Mouse (Mus musculus): Measurements from ENCODE around the gene Pth2. TPM values are rescaled to one million over a fixed set of nuclear protein-coding genes. Genes with fewer than 3 reads are reported as not detected.
"Not testable (repeated sequence)": the region's sequence is repeated elsewhere in the genome, so short reads cannot be mapped to it uniquely, and the experiment has no call there.

The Pth2 gene
- polyA plus RNA-seq, 1 experiment from 2014 or later: not detected

DNA sequence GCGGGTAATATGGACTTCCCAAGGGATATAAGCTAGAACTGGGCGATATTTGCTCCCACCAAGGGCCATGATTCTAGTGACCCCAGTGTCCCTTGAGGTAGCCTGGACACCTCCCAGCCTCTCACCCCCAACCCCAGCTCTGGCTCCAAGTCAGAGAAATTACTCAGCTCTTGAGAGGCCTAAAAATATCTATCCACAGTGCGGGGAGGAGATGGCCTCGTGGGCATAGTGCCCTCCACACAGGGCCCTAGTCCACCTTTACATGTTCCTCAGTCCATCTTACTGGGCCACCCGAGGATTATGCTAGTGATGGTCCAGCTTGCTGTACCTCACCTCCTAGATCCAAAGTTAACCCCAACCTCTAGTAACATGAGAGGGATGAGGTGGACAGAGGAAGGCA lies 16.0 kb upstream of the Pth2 start:
- Histone ChIP-seq H3K9me3 (replicated peaks) (no peaks in the 10 kb centered on the region; the same call in 1 of the 2 replicates), H3K36me3 (ENCODE audit: poor library complexity, severe bottlenecking) (peaks cover 5% of the 10 kb centered on the region; the same call in 1 of the 2 replicates), H3K4me1 (peaks cover 36% of the 10 kb centered on the region), H3K27ac (no peak overlapping the region), H3K9ac (peak overlapping the region; percentile 68; the same call in 1 of the 2 replicates), H3K27me3 (peaks cover 76% of the 10 kb centered on the region), H3K4me3 (peak overlapping the region; percentile 50), H3K4me2 (peak overlapping the region; percentile 65)
- no peak for ATAC-seq
- WGBS: 63% methylated on average over 5 of the region's 5 CpGs

DNA sequence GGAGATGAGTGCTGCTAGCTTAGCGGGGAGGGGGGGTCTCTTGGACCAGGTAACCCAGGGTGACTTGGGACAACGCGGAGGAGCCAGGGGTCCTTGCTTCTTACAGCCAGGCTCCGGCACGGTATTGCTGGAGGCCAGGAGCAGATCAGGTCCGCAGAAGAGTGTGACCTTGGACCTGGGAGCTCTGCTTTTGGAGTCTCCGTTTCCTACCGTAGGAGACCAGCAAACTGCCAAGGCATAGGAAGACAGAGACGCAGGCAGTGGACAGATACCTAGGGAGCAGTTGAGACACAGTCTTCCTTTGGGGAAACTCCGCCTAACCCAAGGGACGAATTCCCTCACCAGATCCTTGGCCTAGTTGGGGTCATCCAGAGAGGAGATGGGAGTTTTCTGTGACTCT lies 15.1 kb upstream of the Pth2 start:
- H3K4me2 ChIP-seq: peak overlapping the region; percentile 65
- ATAC-seq: no peak
- no peaks in the 10 kb centered on the region for H3K36me3 ChIP-seq (ENCODE audit: poor library complexity, severe bottlenecking)
- H3K4me3 ChIP-seq: peak overlapping the region; percentile 50
- no peaks in the 10 kb centered on the region; the same call in 1 of the 2 replicates for H3K9me3 ChIP-seq (replicated peaks)
- peaks cover 84% of the 10 kb centered on the region for H3K27me3 ChIP-seq
- H3K9ac ChIP-seq: no peak overlapping the region
- no peak overlapping the region for H3K27ac ChIP-seq
- 42% methylated on average over 11 of the region's 11 CpGs for WGBS
- peaks cover 36% of the 10 kb centered on the region for H3K4me1 ChIP-seq

GRCm38 (mm10) chr7:45166950-45167401 lies 13.8 kb upstream of the Pth2 start:
- Histone ChIP-seq H3K4me2 (peak overlapping the region; percentile 38), H3K36me3 (ENCODE audit: poor library complexity, severe bottlenecking) (no peaks in the 10 kb centered on the region), H3K27me3 (peaks cover 94% of the 10 kb centered on the region), H3K9me3 (replicated peaks) (no peaks in the 10 kb centered on the region; the same call in 1 of the 2 replicates), H3K9ac (no peak overlapping the region), H3K4me3 (peak overlapping the region; percentile 16), H3K27ac (peak overlapping the region; percentile 37), H3K4me1 (peaks cover 36% of the 10 kb centered on the region)
- no peak for ATAC-seq
- 15% methylated on average over 10 of the region's 10 CpGs for WGBS

GRCm38 (mm10) chr7:45167761-45168445 lies 12.9 kb upstream of the Pth2 start:
- Histone ChIP-seq H3K36me3 (ENCODE audit: poor library complexity, severe bottlenecking) (no peaks in the 10 kb centered on the region), H3K27me3 (peaks cover 96% of the 10 kb centered on the region), H3K4me3 (peak overlapping the region; percentile 16), H3K27ac (peak overlapping the region; percentile 37), H3K9me3 (replicated peaks) (no peaks in the 10 kb centered on the region; the same call in 1 of the 2 replicates), H3K4me2 (peak overlapping the region; percentile 38), H3K9ac (peak overlapping the region; percentile 51), H3K4me1 (peaks cover 29% of the 10 kb centered on the region)
- ATAC-seq: no peak
- 2% methylated on average over 19 of the region's 19 CpGs for whole genome bisulfite sequencing

GRCm38 (mm10) chr7:45168656-45169055 lies 12.1 kb upstream of the Pth2 start:
- Histone ChIP-seq H3K36me3 (ENCODE audit: poor library complexity, severe bottlenecking) (no peaks in the 10 kb centered on the region), H3K4me3 (peak overlapping the region; percentile 16; the same call in 1 of the 2 replicates), H3K4me1 (peaks cover 26% of the 10 kb centered on the region), H3K9ac (peak overlapping the region; percentile 26; the same call in 1 of the 2 replicates), H3K4me2 (peak overlapping the region; percentile 38), H3K9me3 (replicated peaks) (no peaks in the 10 kb centered on the region; the same call in 1 of the 2 replicates), H3K27me3 (peaks cover 93% of the 10 kb centered on the region), H3K27ac (no peak overlapping the region)
- ATAC-seq: no peak
- 3% methylated on average over 23 of the region's 24 CpGs for WGBS

DNA sequence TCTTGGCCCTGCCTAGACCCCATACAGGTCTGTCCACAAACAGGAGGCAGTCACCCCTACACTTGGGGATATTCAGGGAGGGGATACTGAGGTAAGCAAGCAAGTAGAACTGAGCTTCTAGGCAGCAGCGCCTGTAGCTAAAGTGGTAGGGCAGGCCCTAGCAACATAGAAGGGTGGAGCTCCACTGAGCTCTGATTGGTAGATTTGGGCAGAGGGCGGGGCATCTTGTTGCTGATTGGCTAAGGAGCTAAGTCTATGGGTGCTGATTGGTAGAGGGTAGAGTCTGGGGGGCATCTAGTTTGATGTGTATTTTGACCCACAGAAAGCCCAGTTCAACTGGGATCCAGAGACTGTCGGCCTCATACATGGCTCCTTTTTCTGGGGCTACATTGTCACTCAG lies 11.3 kb upstream of the Pth2 start:
- H3K9me3 ChIP-seq (replicated peaks): no peaks in the 10 kb centered on the region; the same call in 1 of the 2 replicates
- H3K27ac ChIP-seq: no peak overlapping the region
- no peak for ATAC-seq

DNA sequence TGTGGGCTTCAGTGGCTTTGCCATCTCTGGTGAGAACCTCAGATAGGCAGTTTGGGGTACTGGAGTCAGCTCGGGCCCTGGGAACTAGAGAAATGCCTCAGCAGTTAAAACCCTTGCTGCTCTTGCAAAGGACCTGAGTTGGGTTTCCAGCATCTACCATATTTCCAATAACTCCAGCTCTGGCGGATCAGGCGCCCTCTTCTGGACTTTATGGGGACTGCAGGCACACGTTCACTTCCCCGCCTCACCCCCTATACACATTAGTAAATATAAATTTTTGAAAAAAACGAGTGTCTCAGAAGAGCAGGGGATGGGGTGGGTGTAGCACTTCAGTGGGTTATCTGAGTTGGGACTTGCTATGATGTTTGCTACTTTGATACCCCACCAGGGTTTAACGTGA lies 7.8 kb upstream of the Pth2 start:
- ATAC-seq: no peak
- peaks cover 92% of the 10 kb centered on the region for H3K27me3 ChIP-seq
- WGBS: 55% methylated on average over 7 of the region's 7 CpGs
- no peak overlapping the region for H3K4me3 ChIP-seq
- no peaks in the 10 kb centered on the region; the same call in 1 of the 2 replicates for H3K9me3 ChIP-seq (replicated peaks)
- H3K9ac ChIP-seq: no peak overlapping the region
- H3K4me1 ChIP-seq: peaks cover 23% of the 10 kb centered on the region
- H3K4me2 ChIP-seq: no peak overlapping the region
- no peak overlapping the region for H3K27ac ChIP-seq
- H3K36me3 ChIP-seq (ENCODE audit: poor library complexity, severe bottlenecking): no peaks in the 10 kb centered on the region

More for the DNA sequence above, 11.3 kb upstream of the Pth2 start:
- H3K4me2 ChIP-seq: no peak overlapping the region
- 95% methylated on average over 3 of the region's 3 CpGs for WGBS
- H3K4me1 ChIP-seq: peaks cover 22% of the 10 kb centered on the region
- H3K9ac ChIP-seq: no peak overlapping the region
- no peaks in the 10 kb centered on the region for H3K36me3 ChIP-seq (ENCODE audit: poor library complexity, severe bottlenecking)
- H3K4me3 ChIP-seq: no peak overlapping the region
- peaks cover 92% of the 10 kb centered on the region for H3K27me3 ChIP-seq

- H3K4me3 ChIP-seq; H3K9me3 ChIP-seq (replicated peaks); H3K9ac ChIP-seq; H3K4me2 ChIP-seq; H3K27ac ChIP-seq; ATAC-seq; H3K36me3 ChIP-seq (ENCODE audit: poor library complexity, severe bottlenecking): not testable (repeated sequence)
- peaks cover 15% of the 10 kb centered on the region for H3K4me1 ChIP-seq
- 69% methylated on average over 1 of the region's 1 CpGs for WGBS
- peaks cover 92% of the 10 kb centered on the region for H3K27me3 ChIP-seq
Observed at GRCm38 (mm10) chr7:45173772-45174171, 7.0 kb upstream of the Pth2 start.

- Histone ChIP-seq H3K27ac (no peak overlapping the region), H3K36me3 (ENCODE audit: poor library complexity, severe bottlenecking) (no peaks in the 10 kb centered on the region), H3K27me3 (peaks cover 92% of the 10 kb centered on the region), H3K4me1 (peaks cover 13% of the 10 kb centered on the region), H3K4me3 (peak overlapping the region; percentile 6; the same call in 1 of the 2 replicates), H3K4me2 (peak overlapping the region; percentile 34), H3K9ac (0 out of 2 replicates have a peak overlapping the region, but pooled peaks have one; percentile 23), H3K9me3 (replicated peaks) (no peaks in the 10 kb centered on the region)
- WGBS: 2% methylated on average over 29 of the region's 29 CpGs
- no peak for ATAC-seq
Observed at GRCm38 (mm10) chr7:45174567-45175280, 6.1 kb upstream of the Pth2 start.

DNA sequence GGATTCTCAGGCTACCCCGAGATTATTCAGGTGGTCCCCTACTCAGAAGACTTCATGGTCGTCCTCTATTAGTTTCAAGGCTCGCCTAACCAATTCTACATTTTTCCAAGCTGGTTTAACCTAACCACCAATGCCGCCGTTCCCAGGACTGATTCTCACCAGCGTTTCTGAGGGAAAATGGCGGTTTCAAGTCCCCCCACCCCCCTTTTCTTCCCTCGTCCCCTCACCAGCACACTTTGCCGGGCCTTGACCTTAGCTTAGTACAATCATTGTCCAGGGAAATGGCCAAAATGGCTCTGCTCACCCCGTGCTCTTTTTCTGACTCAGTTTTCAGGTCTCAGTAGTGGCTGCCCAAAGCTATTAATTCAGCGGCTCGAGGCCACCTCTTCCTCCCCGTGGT lies 5.4 kb upstream of the Pth2 start:
- no peak overlapping the region for H3K27ac ChIP-seq
- H3K36me3 ChIP-seq (ENCODE audit: poor library complexity, severe bottlenecking): no peaks in the 10 kb centered on the region
- no peaks in the 10 kb centered on the region for H3K9me3 ChIP-seq (replicated peaks)
- no peak overlapping the region for H3K4me2 ChIP-seq
- no peak overlapping the region for H3K4me3 ChIP-seq
- ATAC-seq: no peak
- no peak overlapping the region for H3K9ac ChIP-seq
- peaks cover 13% of the 10 kb centered on the region for H3K4me1 ChIP-seq
- under 1% methylated on average over 13 of the region's 13 CpGs for WGBS
- peaks cover 92% of the 10 kb centered on the region for H3K27me3 ChIP-seq

DNA sequence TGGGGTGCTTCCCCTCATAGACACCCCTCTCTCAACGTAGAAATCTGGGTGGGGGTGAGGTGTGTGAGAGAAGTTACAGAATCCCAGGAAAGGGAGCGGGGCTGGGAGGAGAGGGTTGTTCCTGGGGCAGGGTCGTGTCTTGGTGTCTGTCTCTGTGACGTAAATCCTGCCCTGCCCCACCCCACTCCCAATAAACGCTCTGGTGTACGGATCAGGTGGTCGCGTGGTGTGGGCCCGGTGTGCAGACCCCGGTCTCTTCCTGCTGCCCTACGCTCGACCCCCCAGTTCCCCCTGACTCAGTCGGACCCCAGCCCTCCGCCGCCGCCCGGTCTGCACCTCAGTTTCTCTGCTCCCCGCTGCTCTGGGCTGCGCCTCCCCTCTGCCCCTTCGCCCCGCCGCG lies 4.9 kb upstream of the Pth2 start:
- WGBS: 2% methylated on average over 23 of the region's 23 CpGs
- ATAC-seq: no peak

DNA sequence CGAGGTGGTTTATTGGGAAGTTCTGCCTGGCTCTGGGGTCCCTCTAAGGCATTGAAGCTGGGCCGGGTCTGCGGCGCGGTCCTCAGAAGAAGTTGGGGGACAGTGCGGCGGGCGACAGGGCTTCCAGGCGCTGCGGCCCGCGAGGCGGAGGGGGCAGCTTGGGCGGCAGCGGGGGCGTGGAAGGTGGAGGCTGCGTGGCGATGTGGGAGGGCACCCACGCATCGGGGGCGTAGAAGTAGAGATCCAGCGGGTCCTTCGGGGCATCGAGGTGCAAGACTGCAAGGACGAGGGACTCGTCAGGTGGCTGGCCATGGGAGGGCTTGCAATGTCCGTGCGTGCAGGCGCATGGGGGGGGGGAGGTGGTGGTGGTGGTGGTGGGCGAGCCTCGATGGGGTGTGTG lies 4.4 kb upstream of the Pth2 start:
- Histone ChIP-seq H3K27me3 (peaks cover 96% of the 10 kb centered on the region), H3K4me3 (peak overlapping the region; percentile 25), H3K4me2 (peak overlapping the region; percentile 46), H3K27ac (no peak overlapping the region), H3K9me3 (replicated peaks) (no peaks in the 10 kb centered on the region), H3K36me3 (ENCODE audit: poor library complexity, severe bottlenecking) (no peaks in the 10 kb centered on the region), H3K9ac (no peak overlapping the region), H3K4me1 (peaks cover 18% of the 10 kb centered on the region)
- WGBS: 2% methylated on average over 27 of the region's 31 CpGs
- no peak for ATAC-seq

More for the DNA sequence above, 4.9 kb upstream of the Pth2 start:
- Histone ChIP-seq H3K4me3 (peak overlapping the region; percentile 25), H3K27ac (no peak overlapping the region), H3K4me2 (peak overlapping the region; percentile 46), H3K27me3 (peaks cover 92% of the 10 kb centered on the region), H3K9me3 (replicated peaks) (no peaks in the 10 kb centered on the region), H3K9ac (no peak overlapping the region), H3K36me3 (ENCODE audit: poor library complexity, severe bottlenecking) (no peaks in the 10 kb centered on the region), H3K4me1 (peaks cover 14% of the 10 kb centered on the region)

All from forebrain, embryonic 13.5 days (tissue).